Mouse (Mus musculus): ENCODE data around the gene Pigm. TPM values are rescaled to one million over a fixed set of nuclear protein-coding genes. Genes with fewer than 3 reads are reported as not detected.

Gene Pigm
- polyA plus RNA-seq, 1 experiment from 2014 or later: 6.6 TPM

DNA sequence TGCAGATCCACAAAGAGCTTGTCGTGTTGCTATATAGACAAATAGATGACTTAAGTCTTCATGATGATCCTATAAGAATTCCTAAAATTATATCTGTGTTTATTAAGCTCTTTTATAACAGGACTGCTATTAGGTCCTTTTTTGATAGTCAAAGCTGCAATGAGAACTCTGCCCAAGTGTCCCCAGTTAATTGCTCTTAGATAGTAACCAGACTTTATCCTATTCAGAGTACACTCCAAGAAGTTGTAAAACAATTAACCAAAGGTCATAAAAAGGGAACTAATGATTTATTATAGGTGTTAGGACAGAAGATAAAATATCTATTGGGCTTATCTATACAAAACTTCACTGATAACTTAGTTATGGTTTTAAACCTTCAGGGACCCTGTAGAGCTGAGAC is 5.7 kb downstream of the Pigm start:
- DNase-seq (ENCODE audit: low read depth, low spot score) (no peak), ATAC-seq (no peak)
- POLR2A ChIA-PET: no interaction called here
- no peak for TF ChIP-seq CTCF (IDR thresholded peaks at IDR 0.05)
- no peaks in the 10 kb centered on the region for H3K27me3 ChIP-seq
- CTCF ChIA-PET: interaction anchor here (0.7 to 2.0 kb wide), 3 partner anchors 9 to 24 kb away, joined by 3 to 5 read pairs (median 3); no protein-coding TSS in a partner anchor
- in situ Hi-C loops (cut with MboI; ENCODE audit: low pct_unique_long_range_greater_than_20kb): no loop called here

DNA sequence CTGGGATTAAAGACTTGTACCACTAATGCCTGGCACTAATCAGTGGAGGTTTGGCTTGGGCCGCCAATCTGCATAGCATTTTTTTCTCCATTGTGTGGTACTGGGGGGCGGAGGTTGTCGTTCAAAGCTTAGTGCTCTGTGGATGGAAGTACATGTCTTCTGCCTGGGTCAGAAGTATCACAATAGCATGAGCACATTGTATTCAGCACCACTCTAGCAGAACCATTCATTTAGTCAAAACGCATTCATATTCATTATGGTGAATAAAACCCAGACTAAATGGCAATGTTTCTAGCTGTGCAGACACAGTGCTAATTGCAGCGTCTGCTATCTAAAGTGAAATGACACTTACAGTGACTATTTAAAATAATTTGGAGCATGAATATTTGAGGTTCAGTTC is 10.9 kb downstream of the Pigm start:
- in situ Hi-C loops (cut with MboI; ENCODE audit: low pct_unique_long_range_greater_than_20kb): no loop called here
- no peaks in the 10 kb centered on the region for H3K27me3 ChIP-seq
- no peak for TF ChIP-seq CTCF (IDR thresholded peaks at IDR 0.05)
- ChIA-PET CTCF (no interaction called here), POLR2A (no interaction called here)
- no peak for ATAC-seq
- DNase-seq (ENCODE audit: low read depth, low spot score): no peak

GRCm38 (mm10) chr1:172390769-172391168 is 14.4 kb downstream of the Pigm start:
- in situ Hi-C loops (cut with MboI; ENCODE audit: low pct_unique_long_range_greater_than_20kb): no loop called here
- no peak for ATAC-seq
- ChIA-PET CTCF (interaction anchor here (1.2 kb wide), 1 partner anchor 9 kb away, joined by 5 read pairs; no protein-coding TSS in a partner anchor), POLR2A (no interaction called here)
- peaks cover 5% of the 10 kb centered on the region for H3K27me3 ChIP-seq
- TF ChIP-seq CTCF (IDR thresholded peaks at IDR 0.05): no peak
- DNase-seq (ENCODE audit: low read depth, low spot score): no peak

DNA sequence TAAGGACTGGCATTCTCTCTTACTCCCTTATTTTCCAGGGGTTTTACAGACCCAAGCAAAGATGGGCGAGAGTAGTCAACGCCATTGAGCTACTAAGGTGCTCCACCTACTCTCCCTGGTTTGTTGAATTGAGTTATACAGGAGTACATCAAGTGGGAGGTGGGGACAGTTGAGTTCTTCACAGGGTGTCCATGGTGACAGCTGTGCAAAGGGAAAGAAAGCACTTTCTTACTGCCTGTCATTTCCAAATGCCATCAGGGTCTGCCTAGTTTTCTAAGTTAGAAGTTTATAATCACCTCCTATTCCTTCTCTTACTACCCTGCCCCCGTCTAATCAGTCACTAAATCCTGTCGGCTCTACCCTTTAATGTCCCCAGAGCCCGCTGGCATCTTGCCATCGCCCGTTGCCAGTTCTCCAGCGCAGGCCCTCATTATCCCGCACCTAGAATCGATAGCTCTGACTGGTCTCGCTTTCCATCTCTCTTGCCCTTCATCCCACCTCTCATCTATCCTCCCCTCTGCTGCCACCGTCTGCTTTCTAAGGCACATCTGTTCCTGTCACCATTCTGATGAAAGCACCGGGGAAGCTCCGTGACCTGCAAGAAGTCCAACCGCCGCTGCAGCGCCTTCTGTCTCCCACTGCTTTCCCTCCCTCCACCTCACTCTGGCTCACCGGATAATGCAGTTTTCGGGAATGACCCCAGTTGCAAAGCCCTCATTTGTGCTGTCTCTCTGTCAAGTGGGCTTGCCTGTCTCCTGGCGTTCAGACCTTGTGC is 15.6 kb downstream of the Pigm start:
- in situ Hi-C loops (cut with MboI; ENCODE audit: low pct_unique_long_range_greater_than_20kb): no loop called here
- peaks cover 5% of the 10 kb centered on the region for H3K27me3 ChIP-seq
- TF ChIP-seq CTCF (IDR thresholded peaks at IDR 0.05): no peak
- POLR2A ChIA-PET: no interaction called here
- ATAC-seq (no peak), DNase-seq (ENCODE audit: low read depth, low spot score) (no peak)
- CTCF ChIA-PET: interaction anchor here (0.9 to 1.0 kb wide), 2 partner anchors 12 to 17 kb away, joined by 3 to 4 read pairs; no protein-coding TSS in a partner anchor

GRCm38 (mm10) chr1:172392643-172393170 is 16.4 kb downstream of the Pigm start:
- in situ Hi-C loops (cut with MboI; ENCODE audit: low pct_unique_long_range_greater_than_20kb): no loop called here
- DNase-seq (ENCODE audit: low read depth, low spot score) (no peak), ATAC-seq (no peak)
- POLR2A ChIA-PET: no interaction called here
- CTCF ChIA-PET: interaction anchor here (0.9 to 1.0 kb wide), 2 partner anchors 12 to 16 kb away, joined by 3 to 4 read pairs; no protein-coding TSS in a partner anchor
- H3K27me3 ChIP-seq: peaks cover 5% of the 10 kb centered on the region
- TF ChIP-seq CTCF (IDR thresholded peaks at IDR 0.05): no peak

GRCm38 (mm10) chr1:172393739-172394138 is 17.4 kb downstream of the Pigm start:
- CTCF ChIA-PET: interaction anchor here (1.9 kb wide), 1 partner anchor 15 kb away, joined by 15 read pairs; no protein-coding TSS in a partner anchor

GRCm38 (mm10) chr1:172396996-172397752 is 20.8 kb downstream of the Pigm start:
- H3K27me3 ChIP-seq: peaks cover 5% of the 10 kb centered on the region
- in situ Hi-C loops (cut with MboI; ENCODE audit: low pct_unique_long_range_greater_than_20kb): no loop called here
- POLR2A ChIA-PET: interaction anchor here (0.7 kb wide), 1 partner anchor 577 kb away, joined by 4 read pairs; no protein-coding TSS in a partner anchor
- ATAC-seq (no peak), DNase-seq (ENCODE audit: low read depth, low spot score) (no peak)
- TF ChIP-seq CTCF (IDR thresholded peaks at IDR 0.05): no peak
- CTCF ChIA-PET: no interaction called here

More at GRCm38 (mm10) chr1:172393739-172394138, 17.4 kb downstream of the Pigm start:
- ATAC-seq: no peak
- DNase-seq (ENCODE audit: low read depth, low spot score): no peak
- TF ChIP-seq CTCF (IDR thresholded peaks at IDR 0.05): no peak
- in situ Hi-C loops (cut with MboI; ENCODE audit: low pct_unique_long_range_greater_than_20kb): no loop called here
- H3K27me3 ChIP-seq: peaks cover 5% of the 10 kb centered on the region
- POLR2A ChIA-PET: no interaction called here

- no peak for TF ChIP-seq CTCF (IDR thresholded peaks at IDR 0.05)
- CTCF ChIA-PET: interaction anchor here (1.2 to 1.5 kb wide), 2 partner anchors 12 to 24 kb away, joined by 3 read pairs; no protein-coding TSS in a partner anchor
- DNase-seq (ENCODE audit: low read depth, low spot score) (no peak), ATAC-seq (no peak)
- POLR2A ChIA-PET: interaction anchor here (1.0 kb wide), 1 partner anchor 11 kb away, joined by 7 read pairs; no protein-coding TSS in a partner anchor
- no peaks in the 10 kb centered on the region for H3K27me3 ChIP-seq
- in situ Hi-C loops (cut with MboI; ENCODE audit: low pct_unique_long_range_greater_than_20kb): loop anchor here (5.0 kb wide), 2 partner anchors 231 to 991 kb away; no protein-coding TSS in a partner anchor
These were observed 29.8 kb downstream of the Pigm start for GRCm38 (mm10) chr1:172406077-172406706.

DNA sequence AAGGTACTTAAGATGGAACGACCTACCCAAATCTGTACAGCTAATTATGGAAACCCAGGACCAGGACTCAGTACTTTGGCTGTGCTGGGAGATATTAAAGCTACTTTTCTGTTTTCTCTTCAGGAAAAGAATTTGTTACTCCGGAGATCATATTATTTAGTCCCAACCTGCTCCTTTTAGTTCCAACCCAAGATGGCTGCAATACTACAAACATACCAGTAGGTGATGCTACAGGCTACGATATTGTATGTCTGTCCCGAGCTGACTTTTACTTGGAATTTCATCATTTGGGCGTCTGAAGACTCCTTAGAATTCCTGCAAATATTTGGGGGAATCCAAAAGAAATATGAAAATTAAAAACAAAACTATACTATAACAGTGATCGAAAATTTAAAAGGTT is 32.6 kb downstream of the Pigm start:
- H3K27me3 ChIP-seq: no peaks in the 10 kb centered on the region
- in situ Hi-C loops (cut with MboI; ENCODE audit: low pct_unique_long_range_greater_than_20kb): loop anchor here (5.0 kb wide), 2 partner anchors 228 to 988 kb away; no protein-coding TSS in a partner anchor
- DNase-seq (ENCODE audit: low read depth, low spot score) (no peak), ATAC-seq (peak; percentile 41)
- ChIA-PET CTCF (interaction anchor here (0.7 to 2.6 kb wide), 26 partner anchors 9 to 990 kb away, joined by 3 to 21 read pairs (median 4); no protein-coding TSS in a partner anchor), POLR2A (interaction anchor here (0.7 to 1.1 kb wide), 2 partner anchors 33 to 82 kb away, joined by 3 read pairs; partner anchors contain the start of gene Pigm)
- TF ChIP-seq CTCF (IDR thresholded peaks at IDR 0.05): peak; percentile 86

- POLR2A ChIA-PET: no interaction called here
These were observed 33.1 kb downstream of the Pigm start for GRCm38 (mm10) chr1:172409431-172409830.

More at GRCm38 (mm10) chr1:172409431-172409830, 33.1 kb downstream of the Pigm start:
- DNase-seq (ENCODE audit: low read depth, low spot score) (no peak), ATAC-seq (no peak)
- no peaks in the 10 kb centered on the region for H3K27me3 ChIP-seq
- in situ Hi-C loops (cut with MboI; ENCODE audit: low pct_unique_long_range_greater_than_20kb): loop anchor here (5.0 kb wide), 2 partner anchors 228 to 988 kb away; no protein-coding TSS in a partner anchor
- no peak for TF ChIP-seq CTCF (IDR thresholded peaks at IDR 0.05)
- CTCF ChIA-PET: interaction anchor here (1.0 to 2.6 kb wide), 19 partner anchors 9 to 990 kb away, joined by 3 to 21 read pairs (median 4); no protein-coding TSS in a partner anchor

Measured in Patski (cell line).